Mouse (Mus musculus): Measurements from ENCODE around the gene Pomp.
"Not testable (repeated sequence)": the region's sequence is repeated elsewhere in the genome, so short reads cannot be mapped to it uniquely, and the experiment has no call there.

DNA sequence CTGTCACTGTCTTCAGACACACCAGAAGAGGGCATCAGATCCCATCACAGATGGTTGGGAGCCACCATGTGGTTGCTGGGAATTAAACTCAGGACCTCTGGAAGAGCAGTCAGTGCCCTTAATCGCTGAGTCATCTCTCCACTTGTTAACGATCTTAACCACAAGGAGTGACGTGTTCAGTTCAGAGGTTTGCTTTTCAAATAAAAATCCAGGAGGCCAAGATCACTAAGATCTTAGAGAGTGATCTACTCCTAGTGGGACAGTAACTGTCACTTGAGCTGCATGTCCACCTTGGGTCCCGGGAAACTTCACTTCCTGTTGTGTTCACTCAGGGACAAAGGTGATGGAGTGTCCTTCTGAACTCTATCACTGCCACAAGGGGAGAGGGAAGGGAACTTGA lies 36.2 kb downstream of the Pomp start:
- not testable (repeated sequence) for TF ChIP-seq POLR2A (IDR thresholded peaks at IDR 0.05; ENCODE audit: control insufficient read depth, low read depth, low read length); CTCF (IDR thresholded peaks at IDR 0.05; ENCODE audit: control insufficient read depth, insufficient read depth, insufficient replicate concordance, low read depth, low read length)

Measured in testis, adult 2 months (tissue).